Mouse (Mus musculus) intestine, embryonic 16.5 days (tissue): Measurements from ENCODE around the gene Rbbp5. TPM values are rescaled to one million over a fixed set of nuclear protein-coding genes. Genes with fewer than 3 reads are reported as not detected.

Source experiments
- ATAC-seq: fragments of 200-750 bp; cut with Nextera tagmentation; 2 replicates; pipeline ENCODE4 v1.8.0; 2017; ENCODE audit warnings: moderate TSS enrichment, moderate library complexity
- H3K27ac ChIP-seq: fragments of 300-500 bp; sonication (generic); 2 replicates; pipeline ENCODE4 v1.5.1; 2014; ENCODE audit warnings: mild to moderate bottlenecking, low read length
- H3K27me3 ChIP-seq: fragments of 300-500 bp; sonication (generic); replicated peaks from 2 replicates; pipeline ENCODE4 v1.6.1; 2014; ENCODE audit warnings: low read length, control low read depth, mixed read lengths; ENCODE audit not compliant: control insufficient read depth, insufficient read depth
- H3K36me3 ChIP-seq: fragments of 300-500 bp; sonication (generic); 2 replicates; pipeline ENCODE4 v1.6.1; 2014; ENCODE audit warnings: low read length, control low read depth; ENCODE audit not compliant: control insufficient read depth, insufficient read depth
- H3K4me1 ChIP-seq: fragments of 300-500 bp; sonication (generic); 2 replicates; pipeline ENCODE4 v1.6.1; 2014; ENCODE audit warnings: low read length, control low read depth, mixed read lengths; ENCODE audit not compliant: control insufficient read depth, insufficient read depth
- H3K4me2 ChIP-seq: fragments of 300-500 bp; sonication (generic); 2 replicates; pipeline ENCODE4 v1.6.1; 2014; ENCODE audit warnings: low read depth, low read length, control low read depth
- H3K4me3 ChIP-seq: fragments of 300-500 bp; sonication (generic); 2 replicates; pipeline ENCODE4 v1.5.1; 2014; ENCODE audit warnings: mild to moderate bottlenecking, low read length
- H3K9ac ChIP-seq: fragments of 300-500 bp; sonication (generic); 2 replicates; pipeline ENCODE4 v1.6.1; 2014; ENCODE audit warnings: low read depth, low read length
- H3K9me3 ChIP-seq: fragments of 300-500 bp; sonication (generic); 2 replicates; pipeline ENCODE4 v1.6.1; 2016; ENCODE audit warnings: low read length, control low read depth; ENCODE audit not compliant: control insufficient read depth
- WGBS: fragments of 180-500 bp; shearing (Covaris S2); extraction: QIAGEN DNeasy Blood & Tissue Kit; methylation state at CpG from one replicate; pipeline ENCODE4 v1.1.7; 2014; 5-methylcytosine and 5-hydroxymethylcytosine counted together
- polyA plus RNA-seq: library from polyadenylated mRNA; unstranded; fragments of >200 nt; fragmentation: Nextera tagmentation; extraction: Ambion mirVana; gene quantifications from 2 replicates; pipeline ENCODE4 v1.2.1, GENCODE M21; 2015

The Rbbp5 gene
- polyA plus RNA-seq, 1 experiment from 2014 or later, result 36.9 TPM

- no peak overlapping the region for H3K4me2 ChIP-seq
- WGBS, result 80% methylated on average over 1 of the region's 1 CpGs
- no peak overlapping the region for H3K9ac ChIP-seq
- H3K4me3 ChIP-seq, result no peak overlapping the region
- peaks cover 9% of the 10 kb centered on the region; the same call in 1 of the 2 replicates for H3K4me1 ChIP-seq
- no peak for ATAC-seq
- no peaks in the 10 kb centered on the region for H3K36me3 ChIP-seq
- no peak overlapping the region for H3K27ac ChIP-seq
- no peaks in the 10 kb centered on the region for H3K27me3 ChIP-seq
- H3K9me3 ChIP-seq, result no peaks in the 10 kb centered on the region
Observed at GRCm38 (mm10) chr1:132479438-132479837, 2.3 kb downstream of the Rbbp5 start.

DNA sequence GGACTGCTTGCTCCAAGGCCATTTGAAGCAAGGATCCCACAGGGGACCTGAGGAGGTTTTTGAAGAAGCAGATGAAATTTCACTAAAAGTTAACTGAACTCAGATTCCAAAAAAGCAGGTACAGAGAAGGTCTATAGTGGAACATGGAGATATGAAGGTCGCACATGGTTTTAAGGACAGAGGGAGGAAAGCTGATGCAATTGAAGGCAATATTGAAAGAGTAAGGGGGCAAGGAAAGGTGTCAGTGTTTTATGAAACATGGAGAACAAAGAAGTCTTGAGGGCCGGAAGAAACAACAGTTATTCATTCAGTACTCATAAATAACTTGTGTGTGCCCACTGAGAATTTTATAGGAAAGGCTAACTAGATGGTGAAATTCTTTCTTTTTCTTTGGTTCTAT is 4.5 kb downstream of the Rbbp5 start:
- H3K4me1 ChIP-seq, result peaks cover 9% of the 10 kb centered on the region; the same call in 1 of the 2 replicates
- no peaks in the 10 kb centered on the region for H3K36me3 ChIP-seq
- no peaks in the 10 kb centered on the region for H3K27me3 ChIP-seq
- H3K27ac ChIP-seq, result no peak overlapping the region
- no peak overlapping the region for H3K4me3 ChIP-seq
- no peak for ATAC-seq
- H3K4me2 ChIP-seq, result no peak overlapping the region
- no peak overlapping the region for H3K9ac ChIP-seq
- WGBS, result 92% methylated on average over 2 of the region's 2 CpGs
- no peaks in the 10 kb centered on the region for H3K9me3 ChIP-seq

DNA sequence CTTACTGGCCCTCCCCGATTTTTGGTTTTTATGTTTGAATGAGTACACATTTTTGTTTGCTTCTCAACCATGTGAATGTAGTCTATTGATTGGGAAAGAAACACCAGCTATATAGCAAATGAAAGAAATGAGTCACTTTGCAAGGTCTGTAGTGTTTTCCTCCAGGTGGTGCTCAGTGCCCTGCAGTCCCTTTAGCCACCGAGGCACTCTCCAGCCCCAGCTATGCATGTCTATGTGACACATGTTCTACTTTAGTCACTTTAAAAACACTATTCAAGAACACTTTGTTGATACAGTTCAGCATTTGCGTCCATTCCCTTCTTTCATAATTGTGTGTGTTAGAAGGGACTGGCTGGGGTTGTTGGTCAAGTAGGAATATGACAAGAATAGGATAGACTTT is 6.1 kb downstream of the Rbbp5 start:
- Histone ChIP-seq H3K4me1 (peaks cover 6% of the 10 kb centered on the region; the same call in 1 of the 2 replicates), H3K4me2 (no peak overlapping the region), H3K27ac (no peak overlapping the region), H3K9ac (no peak overlapping the region), H3K27me3 (no peaks in the 10 kb centered on the region), H3K4me3 (no peak overlapping the region), H3K9me3 (no peaks in the 10 kb centered on the region), H3K36me3 (no peaks in the 10 kb centered on the region)
- 90% methylated on average over 3 of the region's 3 CpGs for WGBS
- no peak for ATAC-seq

DNA sequence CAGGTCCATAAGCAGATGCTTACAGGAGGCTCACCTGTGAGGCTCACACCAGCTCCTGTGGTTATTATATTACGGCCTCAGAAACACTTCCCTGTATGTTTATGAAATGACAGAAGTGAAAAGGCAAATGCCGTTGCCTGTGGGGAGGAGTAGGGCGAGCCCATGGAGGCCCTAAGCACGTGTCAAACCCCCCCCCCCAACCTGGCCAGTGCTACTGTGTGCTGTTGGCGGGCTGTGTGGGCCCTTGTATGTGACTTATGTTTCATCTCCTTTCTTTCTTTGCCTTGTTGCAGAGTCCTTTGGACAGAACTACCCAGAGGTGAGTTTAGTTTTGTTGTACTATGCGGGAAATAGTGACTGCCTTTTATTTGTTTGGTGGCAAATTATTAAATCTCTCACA is 6.6 kb downstream of the Rbbp5 start:
- H3K4me1 ChIP-seq, result 0 out of 2 replicates have a peak, but pooled peaks cover 3% of the 10 kb centered on the region
- H3K9me3 ChIP-seq, result no peaks in the 10 kb centered on the region
- no peak for ATAC-seq
- no peak overlapping the region for H3K9ac ChIP-seq
- no peaks in the 10 kb centered on the region for H3K36me3 ChIP-seq
- 79% methylated on average over 6 of the region's 6 CpGs for WGBS
- H3K4me3 ChIP-seq, result no peak overlapping the region
- no peak overlapping the region for H3K4me2 ChIP-seq
- no peaks in the 10 kb centered on the region for H3K27me3 ChIP-seq
- H3K27ac ChIP-seq, result no peak overlapping the region

- whole genome bisulfite sequencing, result 92% methylated on average over 2 of the region's 2 CpGs
- H3K36me3 ChIP-seq, result peaks cover 15% of the 10 kb centered on the region
Observed at GRCm38 (mm10) chr1:132500535-132500934, 23.4 kb downstream of the Rbbp5 start.

GRCm38 (mm10) chr1:132505155-132505554 is 28.0 kb downstream of the Rbbp5 start:
- WGBS, result 89% methylated on average over 5 of the region's 5 CpGs
- no peaks in the 10 kb centered on the region for H3K27me3 ChIP-seq
- no peak overlapping the region for H3K4me3 ChIP-seq
- no peak overlapping the region for H3K4me2 ChIP-seq
- no peak overlapping the region for H3K27ac ChIP-seq
- no peaks in the 10 kb centered on the region for H3K4me1 ChIP-seq
- ATAC-seq, result no peak
- H3K9me3 ChIP-seq, result no peaks in the 10 kb centered on the region
- H3K36me3 ChIP-seq, result peaks cover 3% of the 10 kb centered on the region; the same call in 1 of the 2 replicates
- no peak overlapping the region for H3K9ac ChIP-seq

More at GRCm38 (mm10) chr1:132500535-132500934, 23.4 kb downstream of the Rbbp5 start:
- no peak overlapping the region for H3K4me2 ChIP-seq
- no peak overlapping the region for H3K27ac ChIP-seq
- no peak for ATAC-seq
- H3K4me3 ChIP-seq, result no peak overlapping the region
- H3K4me1 ChIP-seq, result no peaks in the 10 kb centered on the region
- H3K9me3 ChIP-seq, result no peaks in the 10 kb centered on the region
- H3K27me3 ChIP-seq, result no peaks in the 10 kb centered on the region
- no peak overlapping the region for H3K9ac ChIP-seq

GRCm38 (mm10) chr1:132506058-132506457 is 28.9 kb downstream of the Rbbp5 start, which contains the start of gene Tmem81:
TSS of gene Tmem81 (plus strand) at chr1:132506230.
- Histone ChIP-seq H3K36me3 (no peaks in the 10 kb centered on the region; the same call in 1 of the 2 replicates), H3K27me3 (no peaks in the 10 kb centered on the region), H3K9ac (no peak within 1 kb of the TSS), H3K27ac (no peak within 1 kb of the TSS), H3K4me1 (no peaks in the 10 kb centered on the region), H3K4me3 (no peak within 1 kb of the TSS), H3K4me2 (no peak within 1 kb of the TSS), H3K9me3 (no peaks in the 10 kb centered on the region)
- ATAC-seq, result no peak
- WGBS, result 89% methylated on average over 7 of the region's 7 CpGs

DNA sequence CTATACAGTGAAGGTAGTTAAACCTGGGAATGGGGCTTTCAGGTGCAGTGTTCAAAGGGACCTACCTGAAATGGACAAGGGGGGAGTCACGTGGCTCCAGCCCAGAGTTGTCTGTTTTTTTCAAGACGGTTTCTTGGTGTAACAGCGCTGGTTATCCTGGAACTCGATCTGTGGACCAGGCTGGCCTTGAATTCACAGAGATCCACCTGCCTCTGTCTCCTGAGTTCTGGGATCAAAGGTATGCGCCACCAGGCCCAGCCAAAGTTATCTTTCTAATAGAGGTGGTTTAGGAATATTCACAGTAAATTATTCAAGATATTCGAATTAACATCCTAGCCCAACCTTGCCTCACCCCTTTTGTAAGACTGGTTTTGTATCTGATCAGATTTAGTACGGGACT is 29.5 kb downstream of the Rbbp5 start:
- no peak for ATAC-seq
- Histone ChIP-seq H3K4me1 (no peaks in the 10 kb centered on the region), H3K27ac (no peak overlapping the region), H3K36me3 (no peaks in the 10 kb centered on the region; the same call in 1 of the 2 replicates), H3K4me3 (no peak overlapping the region), H3K27me3 (no peaks in the 10 kb centered on the region), H3K4me2 (no peak overlapping the region), H3K9me3 (no peaks in the 10 kb centered on the region), H3K9ac (no peak overlapping the region)
- WGBS, result 92% methylated on average over 7 of the region's 7 CpGs

GRCm38 (mm10) chr1:132509771-132510170 is 32.6 kb downstream of the Rbbp5 start:
- 83% methylated on average over 5 of the region's 5 CpGs for WGBS
- H3K36me3 ChIP-seq, result no peaks in the 10 kb centered on the region; the same call in 1 of the 2 replicates
- H3K4me1 ChIP-seq, result no peaks in the 10 kb centered on the region
- H3K9me3 ChIP-seq, result no peaks in the 10 kb centered on the region
- no peaks in the 10 kb centered on the region for H3K27me3 ChIP-seq
- no peak overlapping the region for H3K9ac ChIP-seq
- no peak overlapping the region for H3K4me3 ChIP-seq
- no peak for ATAC-seq
- no peak overlapping the region for H3K4me2 ChIP-seq
- no peak overlapping the region for H3K27ac ChIP-seq

DNA sequence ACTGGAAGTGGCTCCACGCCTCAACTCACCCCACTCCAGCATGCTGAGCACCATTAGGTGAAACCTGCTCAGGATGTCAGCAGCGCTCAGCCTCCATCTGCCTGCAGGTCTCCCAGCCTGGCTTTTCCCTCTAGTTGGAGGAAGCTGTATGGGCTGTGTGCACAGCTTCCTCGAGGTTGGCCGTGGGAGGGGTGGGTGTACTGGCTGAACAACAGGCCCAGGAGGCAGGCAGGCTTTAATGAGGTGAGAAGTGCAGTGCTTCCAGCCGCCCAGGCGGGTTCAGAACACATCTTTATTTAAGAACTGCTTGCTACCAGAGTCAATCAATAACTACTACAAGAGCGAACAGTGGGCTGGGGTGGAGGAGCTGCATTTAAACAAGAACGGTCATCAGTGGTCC is 34.4 kb downstream of the Rbbp5 start:
- no peak for ATAC-seq
- no peaks in the 10 kb centered on the region for H3K4me1 ChIP-seq
- no peaks in the 10 kb centered on the region for H3K9me3 ChIP-seq
- no peak overlapping the region for H3K9ac ChIP-seq
- H3K27ac ChIP-seq, result no peak overlapping the region
- H3K27me3 ChIP-seq, result no peaks in the 10 kb centered on the region
- 40% methylated on average over 8 of the region's 8 CpGs for WGBS
- H3K4me2 ChIP-seq, result no peak overlapping the region
- H3K4me3 ChIP-seq, result no peak overlapping the region
- H3K36me3 ChIP-seq, result no peaks in the 10 kb centered on the region; the same call in 1 of the 2 replicates
